Mouse (Mus musculus) C2C12 (cell line): ENCODE measurements at regions not wholly inside any gene's neighbourhood (a gene's known extent, or its start where the extent isn't known, plus 50 kb on each side); places are given as distances from the start of the nearest gene placed in this dataset.

Experiments
- H3K27me3 ChIP-seq: one replicate; pipeline ENCODE4 v1.6.1; 2011; ENCODE audit not compliant: control insufficient read depth, insufficient read depth, insufficient read length
- H3K36me3 ChIP-seq: one replicate; pipeline ENCODE4 v1.6.1; 2011; ENCODE audit not compliant: control insufficient read depth, insufficient read depth
- H3K4me3 ChIP-seq: one replicate; pipeline ENCODE4 v1.5.1; 2011; ENCODE audit warnings: mild to moderate bottlenecking, control low read depth; ENCODE audit not compliant: poor library complexity, insufficient read depth, severe bottlenecking
- H3K79me2 ChIP-seq: one replicate; pipeline ENCODE4 v1.6.1; 2011; ENCODE audit not compliant: control insufficient read depth, insufficient read depth
- H3K79me3 ChIP-seq: one replicate; pipeline ENCODE4 v1.6.1; 2011; ENCODE audit warnings: low read depth, control low read depth
- H3ac ChIP-seq: one replicate; pipeline ENCODE3; 2011; ENCODE audit warnings: low read depth; ENCODE audit not compliant: control insufficient read depth, insufficient read length
- CEBPB ChIP-seq: IDR thresholded peaks from one replicate; pipeline ENCODE4 v1.6.1; 2011; ENCODE audit warnings: low read depth, mild to moderate bottlenecking, control low read depth, moderate library complexity
- CTCF ChIP-seq: IDR thresholded peaks from one replicate; pipeline ENCODE4 v1.5.1; 2011; ENCODE audit not compliant: control insufficient read depth, insufficient read depth, insufficient read length
- FOSL1 ChIP-seq: IDR thresholded peaks from one replicate; pipeline ENCODE4 v1.8.0; 2011; ENCODE audit warnings: mild to moderate bottlenecking, low read length; ENCODE audit not compliant: poor library complexity, insufficient read depth, severe bottlenecking
- MAX ChIP-seq: IDR thresholded peaks from one replicate; pipeline ENCODE4 v1.6.1; 2011; ENCODE audit warnings: mild to moderate bottlenecking, control low read depth
- MYOD1 ChIP-seq: IDR thresholded peaks from one replicate; pipeline ENCODE4 v1.6.1; 2011; ENCODE audit warnings: low read depth; ENCODE audit not compliant: control insufficient read depth, insufficient read length
- MYOG ChIP-seq: IDR thresholded peaks from one replicate; pipeline ENCODE4 v1.6.1; 2011; ENCODE audit not compliant: control insufficient read depth, insufficient read length; ENCODE audit errors: extremely low read depth
- USF1 ChIP-seq: IDR thresholded peaks from one replicate; pipeline ENCODE4 v1.6.1; 2011; ENCODE audit warnings: low read depth, mild to moderate bottlenecking, control low read depth, moderate library complexity

- Histone ChIP-seq H3K79me2 (no peaks in the 10 kb centered on the region), H3K27me3 (no peaks in the 10 kb centered on the region), H3K79me3 (no peaks in the 10 kb centered on the region), H3K36me3 (no peaks in the 10 kb centered on the region), H3K4me3 (no peak overlapping the region), H3ac (no peak overlapping the region)
- TF ChIP-seq USF1 = peak; percentile 55
- no peak for TF ChIP-seq CTCF
- TF ChIP-seq CEBPB = no peak
- no peak for TF ChIP-seq MYOD1
- no peak for TF ChIP-seq FOSL1
- no peak for TF ChIP-seq MYOG
- TF ChIP-seq MAX = peak; percentile 91
Observed at GRCm38 (mm10) chr15:67048621-67049020, 547.9 kb upstream of the Lrrc6 start.

GRCm38 (mm10) chr15:67048148-67048547 is 547.4 kb upstream of the Lrrc6 start:
- no peak overlapping the region for H3ac ChIP-seq
- H3K27me3 ChIP-seq = no peaks in the 10 kb centered on the region
- TF ChIP-seq MAX (no peak), CTCF (no peak), MYOD1 (no peak), FOSL1 (no peak), USF1 (no peak), MYOG (no peak), CEBPB (peak; percentile 29)
- no peak overlapping the region for H3K4me3 ChIP-seq
- no peaks in the 10 kb centered on the region for H3K79me3 ChIP-seq
- no peaks in the 10 kb centered on the region for H3K79me2 ChIP-seq
- H3K36me3 ChIP-seq = no peaks in the 10 kb centered on the region

- Histone ChIP-seq H3K79me3 (no peaks in the 10 kb centered on the region), H3K79me2 (no peaks in the 10 kb centered on the region), H3K36me3 (no peaks in the 10 kb centered on the region), H3ac (no peak overlapping the region), H3K27me3 (no peaks in the 10 kb centered on the region), H3K4me3 (no peak overlapping the region)
- TF ChIP-seq CTCF (no peak), MYOG (no peak), CEBPB (no peak), MAX (no peak), USF1 (no peak), FOSL1 (no peak), MYOD1 (peak; percentile 58)
Observed at GRCm38 (mm10) chr15:67045920-67046804, 545.5 kb upstream of the Lrrc6 start.

GRCm38 (mm10) chr15:67045329-67045728 is 544.6 kb upstream of the Lrrc6 start:
- TF ChIP-seq MYOD1 (no peak), FOSL1 (no peak), MAX (no peak), CTCF (no peak), USF1 (no peak), CEBPB (no peak), MYOG (no peak)
- Histone ChIP-seq H3K4me3 (no peak overlapping the region), H3ac (no peak overlapping the region), H3K27me3 (no peaks in the 10 kb centered on the region), H3K79me2 (no peaks in the 10 kb centered on the region), H3K79me3 (no peaks in the 10 kb centered on the region), H3K36me3 (no peaks in the 10 kb centered on the region)

GRCm38 (mm10) chr15:67044806-67045205 is 544.1 kb upstream of the Lrrc6 start:
- H3ac ChIP-seq = no peak overlapping the region
- H3K79me3 ChIP-seq = no peaks in the 10 kb centered on the region
- no peak overlapping the region for H3K4me3 ChIP-seq
- TF ChIP-seq FOSL1 = no peak
- no peaks in the 10 kb centered on the region for H3K79me2 ChIP-seq
- H3K27me3 ChIP-seq = no peaks in the 10 kb centered on the region
- H3K36me3 ChIP-seq = no peaks in the 10 kb centered on the region

GRCm38 (mm10) chr15:67042131-67042530 is 541.4 kb upstream of the Lrrc6 start:
- H3K4me3 ChIP-seq = no peak overlapping the region
- H3K27me3 ChIP-seq = no peaks in the 10 kb centered on the region
- TF ChIP-seq CEBPB (no peak), CTCF (peak; percentile 5)
- H3K79me2 ChIP-seq = no peaks in the 10 kb centered on the region
- no peaks in the 10 kb centered on the region for H3K36me3 ChIP-seq
- no peak overlapping the region for H3ac ChIP-seq
- no peaks in the 10 kb centered on the region for H3K79me3 ChIP-seq
